Mouse (Mus musculus): ENCODE data around the gene Rpl9-ps1. TPM values are rescaled to one million over a fixed set of nuclear protein-coding genes. Genes with fewer than 3 reads are reported as not detected.

The Rpl9-ps1 gene
- polyA plus RNA-seq, 1 experiment = not detected

- whole genome bisulfite sequencing = 64% methylated on average over 4 of the region's 4 CpGs
- H3K4me1 ChIP-seq (ENCODE audit: control insufficient read depth, insufficient read depth, low read length) = peaks cover 3% of the 10 kb centered on the region; the same call in 1 of the 2 replicates
- H3K4me3 ChIP-seq (ENCODE audit: insufficient read depth, low read depth, low read length) = no peak overlapping the region
- TF ChIP-seq CTCF (IDR thresholded peaks at IDR 0.05; ENCODE audit: insufficient read depth, low read depth, low read length) = no peak
- no peak for TF ChIP-seq POLR2A (IDR thresholded peaks at IDR 0.05; ENCODE audit: insufficient read depth, low read depth, low read length)
- no peak overlapping the region for H3K27ac ChIP-seq (ENCODE audit: insufficient read depth, low read depth, low read length)
Observed at GRCm38 (mm10) chr11:83632744-83633143, 12.7 kb downstream of the Rpl9-ps1 start.

- WGBS = 68% methylated on average over 2 of the region's 2 CpGs
- Histone ChIP-seq H3K27ac (ENCODE audit: insufficient read depth, low read depth, low read length) (no peak overlapping the region), H3K4me1 (ENCODE audit: control insufficient read depth, insufficient read depth, low read length) (peaks cover 3% of the 10 kb centered on the region; the same call in 1 of the 2 replicates), H3K4me3 (ENCODE audit: insufficient read depth, low read depth, low read length) (no peak overlapping the region)
- TF ChIP-seq POLR2A (IDR thresholded peaks at IDR 0.05; ENCODE audit: insufficient read depth, low read depth, low read length) = no peak
Observed at GRCm38 (mm10) chr11:83631065-83631464, 14.4 kb downstream of the Rpl9-ps1 start.

- H3K4me3 ChIP-seq (ENCODE audit: insufficient read depth, low read depth, low read length) = no peak overlapping the region
- H3K27ac ChIP-seq (ENCODE audit: insufficient read depth, low read depth, low read length) = no peak overlapping the region
- peaks cover 3% of the 10 kb centered on the region; the same call in 1 of the 2 replicates for H3K4me1 ChIP-seq (ENCODE audit: control insufficient read depth, insufficient read depth, low read length)
- TF ChIP-seq CTCF (IDR thresholded peaks at IDR 0.05; ENCODE audit: insufficient read depth, low read depth, low read length) (no peak), POLR2A (IDR thresholded peaks at IDR 0.05; ENCODE audit: insufficient read depth, low read depth, low read length) (no peak)
- 95% methylated on average over 1 of the region's 1 CpGs for WGBS
Observed at GRCm38 (mm10) chr11:83630630-83631029, 14.8 kb downstream of the Rpl9-ps1 start.

GRCm38 (mm10) chr11:83628808-83629207, 16.6 kb downstream of the Rpl9-ps1 start:
- Histone ChIP-seq H3K27ac (ENCODE audit: insufficient read depth, low read depth, low read length) (no peak overlapping the region), H3K4me1 (ENCODE audit: control insufficient read depth, insufficient read depth, low read length) (no peaks in the 10 kb centered on the region), H3K4me3 (ENCODE audit: insufficient read depth, low read depth, low read length) (no peak overlapping the region)
- TF ChIP-seq CTCF (IDR thresholded peaks at IDR 0.05; ENCODE audit: insufficient read depth, low read depth, low read length) = no peak
- TF ChIP-seq POLR2A (IDR thresholded peaks at IDR 0.05; ENCODE audit: insufficient read depth, low read depth, low read length) = no peak
- WGBS = 88% methylated on average over 9 of the region's 9 CpGs

GRCm38 (mm10) chr11:83623586-83623985, 21.8 kb downstream of the Rpl9-ps1 start:
- H3K4me3 ChIP-seq (ENCODE audit: insufficient read depth, low read depth, low read length) = no peak overlapping the region
- WGBS = 86% methylated on average over 3 of the region's 3 CpGs
- no peak overlapping the region for H3K27ac ChIP-seq (ENCODE audit: insufficient read depth, low read depth, low read length)
- H3K4me1 ChIP-seq (ENCODE audit: control insufficient read depth, insufficient read depth, low read length) = no peaks in the 10 kb centered on the region
- TF ChIP-seq POLR2A (IDR thresholded peaks at IDR 0.05; ENCODE audit: insufficient read depth, low read depth, low read length) = no peak
- TF ChIP-seq CTCF (IDR thresholded peaks at IDR 0.05; ENCODE audit: insufficient read depth, low read depth, low read length) = no peak

- no peak overlapping the region for H3K4me3 ChIP-seq (ENCODE audit: insufficient read depth, low read depth, low read length)
- H3K27ac ChIP-seq (ENCODE audit: insufficient read depth, low read depth, low read length) = no peak overlapping the region
- no peaks in the 10 kb centered on the region for H3K4me1 ChIP-seq (ENCODE audit: control insufficient read depth, insufficient read depth, low read length)
- 100% methylated on average over 1 of the region's 1 CpGs for WGBS
- TF ChIP-seq CTCF (IDR thresholded peaks at IDR 0.05; ENCODE audit: insufficient read depth, low read depth, low read length) = no peak
- TF ChIP-seq POLR2A (IDR thresholded peaks at IDR 0.05; ENCODE audit: insufficient read depth, low read depth, low read length) = no peak
Observed at GRCm38 (mm10) chr11:83619037-83619436, 26.4 kb downstream of the Rpl9-ps1 start.

- Histone ChIP-seq H3K4me1 (ENCODE audit: control insufficient read depth, insufficient read depth, low read length) (no peaks in the 10 kb centered on the region), H3K27ac (ENCODE audit: insufficient read depth, low read depth, low read length) (no peak overlapping the region), H3K4me3 (ENCODE audit: insufficient read depth, low read depth, low read length) (no peak overlapping the region)
- TF ChIP-seq POLR2A (IDR thresholded peaks at IDR 0.05; ENCODE audit: insufficient read depth, low read depth, low read length) = no peak
- TF ChIP-seq CTCF (IDR thresholded peaks at IDR 0.05; ENCODE audit: insufficient read depth, low read depth, low read length) = no peak
- 40% methylated on average over 5 of the region's 5 CpGs for WGBS
Observed at GRCm38 (mm10) chr11:83618238-83618637, 27.2 kb downstream of the Rpl9-ps1 start.

- no peak overlapping the region for H3K4me3 ChIP-seq (ENCODE audit: insufficient read depth, low read depth, low read length)
- WGBS = 97% methylated on average over 1 of the region's 1 CpGs
- H3K4me1 ChIP-seq (ENCODE audit: control insufficient read depth, insufficient read depth, low read length) = no peaks in the 10 kb centered on the region
- TF ChIP-seq POLR2A (IDR thresholded peaks at IDR 0.05; ENCODE audit: insufficient read depth, low read depth, low read length) = no peak
- no peak for TF ChIP-seq CTCF (IDR thresholded peaks at IDR 0.05; ENCODE audit: insufficient read depth, low read depth, low read length)
- H3K27ac ChIP-seq (ENCODE audit: insufficient read depth, low read depth, low read length) = no peak overlapping the region
Observed at GRCm38 (mm10) chr11:83616586-83616985, 28.8 kb downstream of the Rpl9-ps1 start.

- no peak for TF ChIP-seq POLR2A (IDR thresholded peaks at IDR 0.05; ENCODE audit: insufficient read depth, low read depth, low read length)
- no peak for TF ChIP-seq CTCF (IDR thresholded peaks at IDR 0.05; ENCODE audit: insufficient read depth, low read depth, low read length)
- Histone ChIP-seq H3K27ac (ENCODE audit: insufficient read depth, low read depth, low read length) (no peak overlapping the region), H3K4me3 (ENCODE audit: insufficient read depth, low read depth, low read length) (no peak overlapping the region), H3K4me1 (ENCODE audit: control insufficient read depth, insufficient read depth, low read length) (no peaks in the 10 kb centered on the region)
- 83% methylated on average over 2 of the region's 2 CpGs for WGBS
Observed at GRCm38 (mm10) chr11:83610900-83611299, 34.5 kb downstream of the Rpl9-ps1 start.

GRCm38 (mm10) chr11:83606396-83606795, 39.0 kb downstream of the Rpl9-ps1 start:
- H3K4me3 ChIP-seq (ENCODE audit: insufficient read depth, low read depth, low read length) = no peak overlapping the region
- 58% methylated on average over 1 of the region's 1 CpGs for WGBS
- TF ChIP-seq CTCF (IDR thresholded peaks at IDR 0.05; ENCODE audit: insufficient read depth, low read depth, low read length) = no peak
- no peak for TF ChIP-seq POLR2A (IDR thresholded peaks at IDR 0.05; ENCODE audit: insufficient read depth, low read depth, low read length)
- no peak overlapping the region for H3K27ac ChIP-seq (ENCODE audit: insufficient read depth, low read depth, low read length)
- H3K4me1 ChIP-seq (ENCODE audit: control insufficient read depth, insufficient read depth, low read length) = no peaks in the 10 kb centered on the region
